9 mouse cellular contexts compared by ENCODE assay signal in genomic region chr12:85175087-85175675, GRCm38 (mm10). TPM values are rescaled to one million over a fixed set of nuclear protein-coding genes. Genes with fewer than 3 reads are reported as not detected.
DNase-seq lines count a peak whose midpoint lies in the region; ATAC-seq and TF ChIP-seq lines count a peak whose summit lies in the region.
"Had no signal": no experiment of that assay in that cellular context is flagged by ENCODE, and none has a peak within 500 bp of the region (broad histone marks: within the 10 kb centered on the region; RNA-seq: fewer than 3 reads in every experiment).

No protein-coding gene starts in this region.

- peak overlapping the region; percentile 70 for H3K4me2 ChIP-seq in lung, embryonic 14.5 days
- peak overlapping the region; percentile 67 for H3K4me2 ChIP-seq in forebrain, embryonic 16.5 days (ENCODE audit: low read length)
- H3K4me2 ChIP-seq in limb, embryonic 12.5 days = peak overlapping the region; percentile 71
- H3K4me2 ChIP-seq in stomach, embryonic 15.5 days = peak overlapping the region; percentile 76

- H3K36me3 ChIP-seq in lung, embryonic 14.5 days (ENCODE audit: insufficient read depth) = peaks cover 22% of the 10 kb centered on the region
- H3K36me3 ChIP-seq in forebrain, embryonic 16.5 days (ENCODE audit: control insufficient read depth, insufficient read depth) = no peaks in the 10 kb centered on the region
- peaks cover 20% of the 10 kb centered on the region for H3K36me3 ChIP-seq in limb, embryonic 12.5 days
- 0 out of 2 replicates have a peak, but pooled peaks cover 3% of the 10 kb centered on the region for H3K36me3 ChIP-seq in stomach, embryonic 15.5 days

- 15% methylated on average over 16 of the region's 16 CpGs for WGBS in lung, embryonic 14.5 days
- 35% methylated on average over 16 of the region's 16 CpGs for WGBS in forebrain, embryonic 16.5 days
- 14% methylated on average over 16 of the region's 16 CpGs for WGBS in limb, embryonic 12.5 days
- WGBS in stomach, embryonic 15.5 days = 33% methylated on average over 16 of the region's 16 CpGs

- H3K9ac ChIP-seq in lung, embryonic 14.5 days = peak overlapping the region; percentile 35
- no peak overlapping the region; the same call in 1 of the 2 replicates for H3K9ac ChIP-seq in forebrain, embryonic 16.5 days (replicated peaks; ENCODE audit: low read depth, low read length)
- peak overlapping the region; percentile 64 for H3K9ac ChIP-seq in limb, embryonic 12.5 days (replicated peaks)
- peak overlapping the region; percentile 21; the same call in 1 of the 2 replicates for H3K9ac ChIP-seq in stomach, embryonic 15.5 days

- peaks cover 34% of the 10 kb centered on the region for H3K4me1 ChIP-seq in lung, embryonic 14.5 days (ENCODE audit: insufficient read depth)
- peaks cover 34% of the 10 kb centered on the region for H3K4me1 ChIP-seq in forebrain, embryonic 16.5 days (replicated peaks; ENCODE audit: control insufficient read depth, insufficient read depth, low read length)
- peaks cover 45% of the 10 kb centered on the region for H3K4me1 ChIP-seq in limb, embryonic 12.5 days (replicated peaks)
- H3K4me1 ChIP-seq in stomach, embryonic 15.5 days = peaks cover 38% of the 10 kb centered on the region

- TF ChIP-seq CTCF in lung, embryonic 14.5 days (IDR thresholded peaks at IDR 0.05; ENCODE audit: low read depth) = no peak

- H3K27me3 ChIP-seq in lung, embryonic 14.5 days (ENCODE audit: insufficient read depth, low read length) = no peaks in the 10 kb centered on the region
- no peaks in the 10 kb centered on the region for H3K27me3 ChIP-seq in forebrain, embryonic 16.5 days (replicated peaks; ENCODE audit: control insufficient read depth, insufficient read depth, low read length)
- peaks cover 28% of the 10 kb centered on the region for H3K27me3 ChIP-seq in limb, embryonic 12.5 days
- H3K27me3 ChIP-seq in stomach, embryonic 15.5 days (replicated peaks) = no peaks in the 10 kb centered on the region
- H3K27me3 ChIP-seq: Patski had no signal

- H3K27ac ChIP-seq in lung, embryonic 14.5 days (ENCODE audit: low read depth) = peak overlapping the region; percentile 87
- H3K27ac ChIP-seq in forebrain, embryonic 16.5 days (ENCODE audit: low read length) = no peak overlapping the region; the same call in 1 of the 2 replicates
- peak overlapping the region; percentile 82 for H3K27ac ChIP-seq in limb, embryonic 12.5 days
- peak overlapping the region; percentile 73; the same call in 1 of the 2 replicates for H3K27ac ChIP-seq in stomach, embryonic 15.5 days

- H3K9me3 ChIP-seq in lung, embryonic 14.5 days (ENCODE audit: low read depth, low read length) = no peaks in the 10 kb centered on the region
- no peaks in the 10 kb centered on the region for H3K9me3 ChIP-seq in forebrain, embryonic 16.5 days (ENCODE audit: control insufficient read depth, low read length)
- H3K9me3 ChIP-seq in limb, embryonic 12.5 days = no peaks in the 10 kb centered on the region
- no peaks in the 10 kb centered on the region for H3K9me3 ChIP-seq in stomach, embryonic 15.5 days

- peak; percentile 15; the same call in 1 of the 2 replicates for ATAC-seq in lung, embryonic 14.5 days (ENCODE audit: insufficient read depth)
- no peak; the same call in 1 of the 2 replicates for ATAC-seq in forebrain, embryonic 16.5 days
- peak; percentile 0; the same call in 1 of the 2 replicates for ATAC-seq in limb, embryonic 12.5 days (ENCODE audit: insufficient number of reproducible peaks, insufficient read depth, low FRiP score, low TSS enrichment, low read depth)
- ATAC-seq in stomach, embryonic 15.5 days (ENCODE audit: insufficient read depth, low FRiP score, low read depth) = no peak
- ATAC-seq: Patski had no signal

- peak overlapping the region; percentile 39 for H3K4me3 ChIP-seq in lung, embryonic 14.5 days (ENCODE audit: low read depth, low read length)
- peak overlapping the region; percentile 14 for H3K4me3 ChIP-seq in forebrain, embryonic 16.5 days (replicated peaks; ENCODE audit: low read length)
- H3K4me3 ChIP-seq in limb, embryonic 12.5 days (replicated peaks) = peak overlapping the region; percentile 42
- H3K4me3 ChIP-seq in stomach, embryonic 15.5 days (replicated peaks) = peak overlapping the region; percentile 47

- peak; percentile 54 for DNase-seq in lung, embryonic 14.5 days
- DNase-seq in lung, adult 18-20 months = no peak
- DNase-seq in spleen, postnatal 14 days (ENCODE audit: low spot score in 2 of 2) = no peak
- no peak for DNase-seq in ovary, adult 18-20 months (ENCODE audit: low spot score)
- DNase-seq: kidney, adult 18-20 months had no signal

RNA-seq across cellular contexts. Expression of gene Pgf, which starts 2.4 kb away (rescaled TPM):
- polyA plus RNA-seq in lung, embryonic 14.5 days (2014; fragmentation: Nextera tagmentation; extraction: Ambion mirVana) = 10.9 and 14.6 TPM in 2 replicates
- 5.5 and 7.2 TPM in 2 replicates for polyA plus RNA-seq in forebrain, embryonic 16.5 days (2015; fragmentation: Nextera tagmentation; extraction: Ambion mirVana)
- 17.0 and 17.8 TPM in 2 replicates for polyA plus RNA-seq in limb, embryonic 12.5 days (2016; fragmentation: Nextera tagmentation; extraction: Ambion mirVana)
- 14.7 and 16.0 TPM in 2 replicates for polyA plus RNA-seq in stomach, embryonic 15.5 days (2015; fragmentation: Nextera tagmentation; extraction: Ambion mirVana)

RNA-seq across cellular contexts. Expression of gene Rps6kl1, which starts 24.1 kb away (rescaled TPM):
- polyA plus RNA-seq in lung, embryonic 14.5 days (2014; fragmentation: Nextera tagmentation; extraction: Ambion mirVana) = 0.91 and 1.0 TPM in 2 replicates
- 23.7 and 30.8 TPM in 2 replicates for polyA plus RNA-seq in forebrain, embryonic 16.5 days (2015; fragmentation: Nextera tagmentation; extraction: Ambion mirVana)
- 0.46 and 0.56 TPM in 2 replicates for polyA plus RNA-seq in limb, embryonic 12.5 days (2016; fragmentation: Nextera tagmentation; extraction: Ambion mirVana)
- polyA plus RNA-seq in stomach, embryonic 15.5 days (2015; fragmentation: Nextera tagmentation; extraction: Ambion mirVana) = 1.7 and 1.8 TPM in 2 replicates

RNA-seq across cellular contexts. Expression of gene Eif2b2, which starts 44.1 kb away (rescaled TPM):
- polyA plus RNA-seq in lung, embryonic 14.5 days (2014; fragmentation: Nextera tagmentation; extraction: Ambion mirVana) = 91.4 and 99.9 TPM in 2 replicates
- 76.9 and 86.3 TPM in 2 replicates for polyA plus RNA-seq in forebrain, embryonic 16.5 days (2015; fragmentation: Nextera tagmentation; extraction: Ambion mirVana)
- 80.6 and 83.3 TPM in 2 replicates for polyA plus RNA-seq in limb, embryonic 12.5 days (2016; fragmentation: Nextera tagmentation; extraction: Ambion mirVana)
- 76.7 and 78.1 TPM in 2 replicates for polyA plus RNA-seq in stomach, embryonic 15.5 days (2015; fragmentation: Nextera tagmentation; extraction: Ambion mirVana)

Comparison
In these comparisons a context has a peak if more than half of its experiments do, and no peak if none do; other contexts are left out.
1. ATAC-seq: peak in lung, embryonic 14.5 days (single experiment) and limb, embryonic 12.5 days (single experiment); none in forebrain, embryonic 16.5 days (single experiment) and stomach, embryonic 15.5 days (single experiment).
2. Peak in every context shown above with its lines, with median percentiles within 50 percentile points of each other: H3K4me2 ChIP-seq and H3K4me3 ChIP-seq.